Mouse (Mus musculus): ENCODE measurements at regions not wholly inside any gene's neighbourhood (a gene's known extent, or its start where the extent isn't known, plus 50 kb on each side); places are given as distances from the start of the nearest gene placed in this dataset.
"Not testable (repeated sequence)": the region's sequence is repeated elsewhere in the genome, so short reads cannot be mapped to it uniquely, and the experiment has no call there.

- no peak for DNase-seq
Measured at GRCm38 (mm10) chr8:18005660-18006059, 972.4 kb downstream of the Defb40 start.

DNA sequence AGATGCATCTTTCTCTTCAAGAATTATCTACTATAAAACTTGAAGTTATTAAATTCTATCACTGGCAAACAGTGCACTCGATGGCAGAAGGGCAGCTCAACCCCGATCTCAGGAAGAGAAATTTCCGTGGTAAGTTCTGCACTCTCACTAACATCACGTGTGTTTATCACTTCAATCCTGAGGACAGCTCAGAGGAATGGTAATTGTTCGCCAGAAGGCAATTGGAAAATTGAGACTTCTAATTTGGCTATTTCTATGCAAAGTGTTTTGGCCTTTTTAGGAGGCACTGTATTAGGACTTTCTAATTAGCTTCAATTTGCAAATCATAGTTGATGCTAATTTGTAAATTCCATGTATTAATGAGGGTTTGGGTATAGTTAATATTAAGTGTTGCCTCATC lies 977.3 kb downstream of the Defb40 start:
- no peak for DNase-seq

GRCm38 (mm10) chr8:17984779-17985178 lies 993.3 kb downstream of the Defb40 start:
- DNase-seq, result no peak

DNA sequence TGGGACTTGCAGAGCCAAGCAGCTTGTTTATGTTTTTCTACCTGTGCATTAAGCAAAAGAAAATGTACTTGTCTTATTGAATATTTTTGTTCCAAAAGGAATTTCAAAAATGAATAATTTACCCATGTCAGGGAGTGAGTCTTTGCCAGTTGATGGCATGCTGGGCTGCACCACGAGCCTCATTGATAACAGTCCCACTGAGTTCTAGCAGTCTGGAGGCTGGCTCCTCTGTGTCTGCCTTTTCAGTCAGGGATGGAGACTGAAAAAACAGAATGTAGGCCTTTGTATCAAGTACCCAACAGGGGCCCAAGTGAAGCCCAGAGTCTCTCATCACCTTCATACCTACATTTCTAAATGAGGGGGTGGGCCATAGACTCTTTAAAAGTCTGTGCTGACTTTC lies 1029.2 kb downstream of the Defb40 start:
- no peak for DNase-seq

DNA sequence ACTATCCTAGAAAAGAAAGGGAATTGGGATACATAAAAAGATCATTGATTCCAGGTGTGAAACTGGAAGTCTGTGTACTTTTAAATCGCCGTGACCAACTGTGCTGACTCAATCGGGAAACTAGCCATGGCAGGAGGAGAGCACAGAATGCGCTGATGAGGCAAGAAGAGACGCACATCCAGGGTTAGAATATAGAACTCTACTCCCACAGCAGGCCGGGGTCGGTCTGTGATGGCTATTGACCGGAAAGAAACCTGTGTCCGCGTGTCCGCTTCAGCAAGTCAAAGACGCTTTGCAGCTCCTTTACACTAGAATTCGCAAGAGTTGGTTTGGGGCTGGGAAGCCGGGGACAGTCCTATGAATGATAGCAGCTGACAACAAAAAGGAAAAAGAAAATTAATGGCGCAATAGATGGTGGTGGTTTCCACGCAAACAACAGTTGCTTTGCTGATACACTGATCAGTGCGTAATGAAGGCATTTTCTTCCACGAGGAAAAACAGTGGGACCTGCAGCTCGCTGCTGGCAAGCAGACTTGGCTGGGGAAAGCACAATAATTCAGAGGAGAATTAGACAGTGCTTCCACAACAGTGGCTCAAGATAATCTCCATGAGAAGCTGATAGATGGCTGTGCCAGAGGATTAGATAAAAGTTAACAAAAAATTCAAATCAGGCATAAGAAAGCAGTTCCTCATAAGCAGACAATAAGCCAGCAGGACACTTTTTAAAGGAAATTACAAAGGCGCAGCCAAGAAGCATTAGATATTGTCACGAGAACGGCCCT lies 1029.8 kb downstream of the Defb40 start:
- no peak for DNase-seq

DNA sequence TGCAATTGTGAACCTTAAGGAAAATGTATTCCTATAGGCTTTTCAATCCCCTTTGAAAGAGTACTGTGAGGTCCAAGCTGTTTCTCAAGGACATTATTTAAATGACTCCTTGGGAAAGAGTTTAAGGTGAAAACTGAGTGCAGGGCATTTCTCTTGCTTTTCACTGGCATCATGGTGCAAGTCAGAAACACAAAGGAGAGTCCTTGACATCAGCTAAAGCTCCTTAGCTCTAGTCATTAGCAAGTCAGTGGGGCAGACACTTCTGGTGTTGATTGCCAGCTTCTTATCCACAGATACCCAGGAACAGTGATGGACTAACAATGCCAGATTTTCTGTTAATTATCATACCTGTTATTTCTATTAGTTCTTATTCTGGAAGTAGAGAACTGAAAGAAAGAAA lies 1043.4 kb downstream of the Defb40 start:
- no peak for DNase-seq

DNA sequence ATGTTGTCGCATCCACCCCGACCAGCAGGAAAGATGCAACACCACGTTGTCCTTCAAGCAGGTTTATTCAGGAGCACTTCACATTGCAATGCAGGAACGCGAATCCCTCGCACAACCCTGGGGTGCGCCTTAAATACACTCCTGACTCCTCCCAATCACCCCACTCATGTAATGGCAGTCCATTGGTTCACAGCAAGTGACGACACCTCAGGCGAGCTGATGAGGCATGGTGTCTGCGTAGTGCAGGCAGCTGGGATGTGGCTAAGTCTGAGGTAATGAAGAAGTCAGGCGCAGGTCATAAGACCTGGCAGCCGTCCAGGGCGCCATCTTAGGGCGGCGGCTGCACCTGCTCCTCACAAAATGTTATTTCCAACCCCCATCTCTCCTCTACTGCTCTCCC lies 1068.7 kb downstream of the Defb40 start:
- no peak for DNase-seq

DNA sequence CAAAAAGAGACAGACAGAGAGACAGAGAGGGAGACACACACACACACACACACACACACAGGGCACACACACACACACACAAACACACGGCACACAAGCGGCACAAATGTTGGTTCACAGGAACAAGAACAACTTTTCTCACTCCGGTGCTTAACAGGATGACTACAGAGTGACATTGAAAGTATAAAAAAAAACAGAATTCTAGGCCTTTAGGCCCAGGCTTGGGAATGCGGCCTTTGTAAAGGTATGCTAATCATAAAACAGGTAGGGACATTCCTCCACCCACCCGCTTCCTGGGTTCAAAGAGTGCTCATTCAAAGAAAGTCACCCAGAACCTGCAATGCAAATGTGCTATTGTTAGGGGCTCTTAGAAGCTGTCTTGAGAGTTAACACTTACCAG lies 1089.5 kb downstream of the Defb40 start:
- not testable (repeated sequence) for DNase-seq

DNA sequence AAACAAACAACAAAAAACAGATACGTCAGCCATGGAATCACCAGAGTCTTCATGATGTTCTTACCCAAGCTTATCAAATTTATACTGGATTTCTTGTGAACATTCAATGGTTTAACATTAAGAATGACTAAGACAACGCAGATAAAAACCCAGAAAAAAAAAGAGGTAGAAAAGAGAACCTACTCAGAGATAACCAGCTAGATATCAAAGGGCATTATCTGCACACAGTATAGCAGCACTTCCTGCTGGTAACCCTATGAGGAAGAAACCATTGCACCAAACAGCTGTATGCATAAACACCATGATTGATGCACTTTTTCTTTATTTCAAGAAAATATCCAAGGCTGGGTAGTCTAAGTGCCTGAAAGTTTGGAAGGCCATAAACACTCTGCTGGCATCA lies 1114.7 kb downstream of the Defb40 start:
- no peak for DNase-seq

All from adrenal gland, adult 2 months (tissue).